Mouse (Mus musculus): ENCODE data around the gene Gm7544. TPM values are rescaled to one million over a fixed set of nuclear protein-coding genes. Genes with fewer than 3 reads are reported as not detected.
"Not testable (repeated sequence)": the region's sequence is repeated elsewhere in the genome, so short reads cannot be mapped to it uniquely, and the experiment has no call there.

Gm7544 gene
- polyA plus RNA-seq, 1 experiment: not detected

GRCm38 (mm10) chr1:82924650-82925049, 31.2 kb downstream of the Gm7544 start, which contains the start of gene A030014E15Rik:
Gene A030014E15Rik (plus strand): TSS chr1:82924917.
- H3K4me1 ChIP-seq (ENCODE audit: control insufficient read depth, insufficient read depth, insufficient read length): no peaks in the 10 kb centered on the region
- no peaks in the 10 kb centered on the region for H3K27me3 ChIP-seq (ENCODE audit: control insufficient read depth, insufficient read depth, low read length)
- TF ChIP-seq POLR2A (IDR thresholded peaks at IDR 0.05; ENCODE audit: low read depth, low read length): no peak
- TF ChIP-seq CTCF (IDR thresholded peaks at IDR 0.05; ENCODE audit: extremely low read depth, insufficient read depth, insufficient read length, insufficient replicate concordance): no peak
- H3K36me3 ChIP-seq (ENCODE audit: control insufficient read depth, insufficient read depth, low read length): no peaks in the 10 kb centered on the region
- DNase-seq (ENCODE audit: low read depth in 1 of 2, low spot score in 2 of 2): no peak
- H3K27ac ChIP-seq (ENCODE audit: insufficient read depth, low read length): no peak within 1 kb of the TSS
- no peak within 1 kb of the TSS for H3K4me3 ChIP-seq (ENCODE audit: extremely low read depth, insufficient read depth, insufficient read length)
- 78% methylated on average over 6 of the region's 6 CpGs for WGBS

GRCm38 (mm10) chr1:82913434-82913833, 42.4 kb downstream of the Gm7544 start:
- H3K4me1 ChIP-seq (ENCODE audit: control insufficient read depth, insufficient read depth, insufficient read length); H3K4me3 ChIP-seq (ENCODE audit: extremely low read depth, insufficient read depth, insufficient read length); H3K27ac ChIP-seq (ENCODE audit: insufficient read depth, low read length); DNase-seq (ENCODE audit: low read depth in 1 of 2, low spot score in 2 of 2); H3K27me3 ChIP-seq (ENCODE audit: control insufficient read depth, insufficient read depth, low read length); H3K36me3 ChIP-seq (ENCODE audit: control insufficient read depth, insufficient read depth, low read length): not testable (repeated sequence)
- 78% methylated on average over 5 of the region's 5 CpGs for WGBS

GRCm38 (mm10) chr1:82913025-82913424, 42.8 kb downstream of the Gm7544 start, which contains the start of gene A030005L19Rik:
Gene A030005L19Rik (plus strand): TSS chr1:82913325.
- DNase-seq (ENCODE audit: low read depth in 1 of 2, low spot score in 2 of 2): no peak
- WGBS: 90% methylated on average over 3 of the region's 3 CpGs
- Histone ChIP-seq H3K36me3 (ENCODE audit: control insufficient read depth, insufficient read depth, low read length) (no peaks in the 10 kb centered on the region), H3K27ac (ENCODE audit: insufficient read depth, low read length) (no peak within 1 kb of the TSS), H3K4me1 (ENCODE audit: control insufficient read depth, insufficient read depth, insufficient read length) (no peaks in the 10 kb centered on the region), H3K27me3 (ENCODE audit: control insufficient read depth, insufficient read depth, low read length) (no peaks in the 10 kb centered on the region), H3K4me3 (ENCODE audit: extremely low read depth, insufficient read depth, insufficient read length) (no peak within 1 kb of the TSS)
- TF ChIP-seq POLR2A (IDR thresholded peaks at IDR 0.05; ENCODE audit: low read depth, low read length): no peak
- no peak for TF ChIP-seq CTCF (IDR thresholded peaks at IDR 0.05; ENCODE audit: extremely low read depth, insufficient read depth, insufficient read length, insufficient replicate concordance)

GRCm38 (mm10) chr1:82905886-82906285, 49.9 kb downstream of the Gm7544 start:
- H3K4me1 ChIP-seq (ENCODE audit: control insufficient read depth, insufficient read depth, insufficient read length): no peaks in the 10 kb centered on the region
- TF ChIP-seq POLR2A (IDR thresholded peaks at IDR 0.05; ENCODE audit: low read depth, low read length) (no peak), CTCF (IDR thresholded peaks at IDR 0.05; ENCODE audit: extremely low read depth, insufficient read depth, insufficient read length, insufficient replicate concordance) (no peak)
- no peaks in the 10 kb centered on the region for H3K27me3 ChIP-seq (ENCODE audit: control insufficient read depth, insufficient read depth, low read length)
- H3K4me3 ChIP-seq (ENCODE audit: extremely low read depth, insufficient read depth, insufficient read length): no peak overlapping the region
- 89% methylated on average over 3 of the region's 3 CpGs for WGBS
- H3K27ac ChIP-seq (ENCODE audit: insufficient read depth, low read length): no peak overlapping the region
- DNase-seq (ENCODE audit: low read depth in 1 of 2, low spot score in 2 of 2): no peak
- H3K36me3 ChIP-seq (ENCODE audit: control insufficient read depth, insufficient read depth, low read length): peaks cover 7% of the 10 kb centered on the region; the same call in 1 of the 2 replicates

Other genes with a start within 250 kb of the Gm7544 start
- 31.6 and 34.8 TPM in 2 replicates for gene Mff, start 231.1 kb downstream of the Gm7544 start, polyA plus RNA-seq (2012; rRNA removed)
- not detected in 2 replicates for gene Tm4sf20, start 187.6 kb downstream of the Gm7544 start, polyA plus RNA-seq (2012; rRNA removed)
- not detected in 2 replicates for gene Gm47791, start 184.8 kb downstream of the Gm7544 start, polyA plus RNA-seq (2012; rRNA removed)
- 32.2 and 41.1 TPM in 2 replicates for gene Agfg1, start 116.5 kb downstream of the Gm7544 start, polyA plus RNA-seq (2012; rRNA removed)
- 1.2 and 1.4 TPM in 2 replicates for gene A030005L19Rik, start 42.7 kb downstream of the Gm7544 start, polyA plus RNA-seq (2012; rRNA removed)
- not detected in 2 replicates for gene A030014E15Rik, start 31.1 kb downstream of the Gm7544 start, polyA plus RNA-seq (2012; rRNA removed)
- gene Gm6217, start 24.6 kb downstream of the Gm7544 start, polyA plus RNA-seq (2012; rRNA removed): not detected in 2 replicates
- gene A030003K21Rik, start 12.6 kb downstream of the Gm7544 start, polyA plus RNA-seq (2012; rRNA removed): not detected in 2 replicates
- not detected in 2 replicates for gene Gm47955, start 4.3 kb upstream of the Gm7544 start, polyA plus RNA-seq (2012; rRNA removed)
- gene Gm47959, start 44.5 kb upstream of the Gm7544 start, polyA plus RNA-seq (2012; rRNA removed): not detected in 2 replicates
- gene Slc19a3, start 82.4 kb upstream of the Gm7544 start, polyA plus RNA-seq (2012; rRNA removed): 0.13 and 0.21 TPM in 2 replicates
- not detected in 2 replicates for gene Krtap28-10, start 86.5 kb upstream of the Gm7544 start, polyA plus RNA-seq (2012; rRNA removed)
- gene Gm47969, start 88.9 kb upstream of the Gm7544 start, polyA plus RNA-seq (2012; rRNA removed): not detected in 2 replicates
- not detected in 2 replicates for gene A030005K14Rik, start 103.4 kb upstream of the Gm7544 start, polyA plus RNA-seq (2012; rRNA removed)
- not detected in 2 replicates for gene Krtap28-13, start 104.9 kb upstream of the Gm7544 start, polyA plus RNA-seq (2012; rRNA removed)
- gene Ccl20, start 160.8 kb upstream of the Gm7544 start, polyA plus RNA-seq (2012; rRNA removed): not detected in 2 replicates
- gene Daw1, start 203.7 kb upstream of the Gm7544 start, polyA plus RNA-seq (2012; rRNA removed): not detected in 2 replicates